Mouse (Mus musculus): ENCODE measurements around the gene Foxk1.

The Foxk1 gene

DNA sequence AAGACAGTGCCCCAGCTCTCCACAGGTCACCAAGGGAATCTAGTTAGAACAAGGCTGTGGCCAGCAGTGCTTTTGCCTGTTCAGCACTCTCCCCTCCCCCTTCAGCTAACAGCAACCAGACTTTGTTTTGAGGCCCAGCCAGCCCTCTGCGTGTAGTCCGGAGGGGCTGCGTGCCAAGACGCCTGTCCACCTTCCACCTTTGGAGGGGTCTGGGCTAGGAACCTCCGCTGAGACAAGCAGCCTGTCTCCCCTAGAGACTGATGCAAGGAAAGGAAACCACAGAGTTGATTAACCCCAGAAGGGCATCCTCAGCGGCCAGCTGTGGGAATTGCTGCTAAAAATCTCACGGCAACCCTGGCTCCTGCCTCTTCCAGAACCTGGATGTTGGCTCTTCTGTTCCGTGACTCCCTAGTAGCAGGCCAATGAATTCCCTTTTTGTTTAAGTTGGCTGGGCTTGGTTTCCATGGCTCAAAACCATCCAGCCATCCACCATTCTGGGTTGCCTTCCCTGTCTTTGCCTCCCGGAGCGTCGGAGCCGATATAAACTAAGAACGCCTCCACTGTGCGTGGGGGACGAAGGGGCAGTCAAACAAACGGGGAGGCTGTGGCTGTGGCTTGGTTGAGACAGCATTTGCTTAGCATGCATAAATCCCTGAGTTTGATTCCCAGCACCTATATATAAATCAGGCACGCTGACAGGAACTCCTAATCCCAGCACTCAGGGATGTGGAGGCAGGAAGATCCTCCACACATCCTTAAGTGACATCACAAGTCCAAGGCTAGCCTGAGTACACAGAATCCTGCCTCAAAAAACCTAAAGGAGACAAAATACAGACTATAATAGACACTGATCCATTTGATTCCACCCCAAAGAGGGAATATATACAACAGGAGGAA lies 14.3 kb upstream of the Foxk1 start:
- no peak for ATAC-seq (ENCODE audit: insufficient number of reproducible peaks, low FRiP score, low TSS enrichment)

DNA sequence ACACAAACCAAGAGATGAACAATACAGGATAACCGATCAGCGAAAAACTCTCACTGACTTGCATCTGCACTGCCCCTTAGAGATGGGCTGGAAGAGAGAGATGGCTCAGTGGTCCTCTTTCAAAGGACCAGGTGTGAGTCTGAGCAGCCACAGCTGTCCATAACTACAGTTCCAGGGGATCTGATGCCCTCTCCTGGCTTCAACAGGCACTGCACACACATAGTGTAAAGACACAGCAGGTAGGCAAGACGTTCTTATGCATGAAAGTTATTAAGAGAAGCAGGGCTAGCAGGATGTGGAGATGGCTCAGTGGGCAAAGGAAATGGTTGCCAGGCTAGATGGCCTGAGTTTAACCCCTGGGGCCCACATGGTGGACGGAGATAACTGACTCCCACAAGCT lies 13.6 kb upstream of the Foxk1 start:
- ATAC-seq (ENCODE audit: insufficient number of reproducible peaks, low FRiP score, low TSS enrichment), result no peak

DNA sequence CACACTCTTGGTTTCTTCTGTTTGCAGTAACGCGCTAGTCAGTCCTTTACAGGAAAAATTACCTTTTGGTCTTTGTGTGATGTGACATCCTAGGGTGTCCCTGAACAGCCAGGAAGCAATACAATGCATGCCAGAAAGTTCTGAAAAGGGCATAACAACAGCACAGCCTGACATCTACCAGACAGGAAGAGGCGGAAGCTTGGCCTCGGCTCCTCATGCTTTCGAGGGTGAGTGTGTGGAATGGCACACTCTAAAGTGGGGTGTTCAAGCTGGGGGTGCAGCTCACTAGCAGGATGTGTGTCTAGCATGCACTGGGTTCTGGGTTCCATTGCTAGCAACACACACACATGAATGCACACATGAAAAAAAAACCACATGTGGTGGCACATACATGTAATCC lies 9.6 kb upstream of the Foxk1 start:
- ATAC-seq (ENCODE audit: insufficient number of reproducible peaks, low FRiP score, low TSS enrichment), result no peak

DNA sequence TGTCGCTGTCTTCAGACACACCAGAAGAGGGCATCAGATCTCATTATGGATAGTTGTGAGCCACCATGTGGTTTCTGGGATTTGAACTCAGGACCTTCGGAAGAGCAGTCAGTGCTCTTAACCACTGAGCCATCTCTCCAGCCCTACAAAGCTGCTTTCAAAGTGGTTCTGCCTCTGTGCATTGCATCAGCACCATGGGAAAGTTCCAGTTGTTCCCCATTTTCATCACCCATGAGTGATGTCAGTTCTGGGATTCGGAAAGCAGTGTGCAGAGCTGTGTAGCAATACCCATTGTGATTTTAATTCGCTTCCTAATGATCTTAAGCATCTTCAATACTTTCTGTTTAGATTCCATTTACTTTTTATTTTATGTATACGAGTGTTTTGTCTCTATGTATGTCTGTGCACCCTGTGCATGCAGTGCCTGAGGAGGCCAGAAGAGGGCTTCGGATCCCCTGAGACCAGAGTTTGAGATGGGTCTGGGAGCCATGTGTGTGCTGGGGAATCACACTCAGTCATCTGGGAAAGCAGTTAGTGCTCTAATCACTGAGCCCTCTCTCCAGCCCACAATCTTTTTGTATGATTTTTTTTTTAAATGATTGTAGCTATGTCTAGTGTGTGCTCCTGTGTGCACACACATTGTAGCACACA lies 6.6 kb upstream of the Foxk1 start:
- no peak for ATAC-seq (ENCODE audit: insufficient number of reproducible peaks, low FRiP score, low TSS enrichment)

DNA sequence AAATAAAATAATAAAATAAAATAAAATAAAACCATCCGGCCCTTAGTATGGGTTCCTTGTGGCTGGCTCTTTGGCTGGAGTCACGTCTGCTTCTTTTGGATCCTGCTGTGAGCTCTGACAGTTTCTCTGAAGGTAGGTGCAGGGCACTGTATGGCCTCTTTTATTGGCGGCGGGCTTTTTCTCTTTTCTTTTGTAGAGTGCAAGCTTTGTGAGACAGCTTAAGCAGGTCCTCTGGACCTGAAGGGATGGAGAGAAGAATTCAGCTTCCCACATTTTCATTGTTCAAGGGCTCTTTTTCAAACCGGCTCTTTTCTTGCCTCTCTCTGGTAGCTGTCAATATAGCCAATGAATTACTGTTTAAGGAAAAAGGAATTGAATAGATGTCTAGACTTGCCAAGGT lies 5.4 kb upstream of the Foxk1 start:
- ATAC-seq (ENCODE audit: insufficient number of reproducible peaks, low FRiP score, low TSS enrichment), result no peak

DNA sequence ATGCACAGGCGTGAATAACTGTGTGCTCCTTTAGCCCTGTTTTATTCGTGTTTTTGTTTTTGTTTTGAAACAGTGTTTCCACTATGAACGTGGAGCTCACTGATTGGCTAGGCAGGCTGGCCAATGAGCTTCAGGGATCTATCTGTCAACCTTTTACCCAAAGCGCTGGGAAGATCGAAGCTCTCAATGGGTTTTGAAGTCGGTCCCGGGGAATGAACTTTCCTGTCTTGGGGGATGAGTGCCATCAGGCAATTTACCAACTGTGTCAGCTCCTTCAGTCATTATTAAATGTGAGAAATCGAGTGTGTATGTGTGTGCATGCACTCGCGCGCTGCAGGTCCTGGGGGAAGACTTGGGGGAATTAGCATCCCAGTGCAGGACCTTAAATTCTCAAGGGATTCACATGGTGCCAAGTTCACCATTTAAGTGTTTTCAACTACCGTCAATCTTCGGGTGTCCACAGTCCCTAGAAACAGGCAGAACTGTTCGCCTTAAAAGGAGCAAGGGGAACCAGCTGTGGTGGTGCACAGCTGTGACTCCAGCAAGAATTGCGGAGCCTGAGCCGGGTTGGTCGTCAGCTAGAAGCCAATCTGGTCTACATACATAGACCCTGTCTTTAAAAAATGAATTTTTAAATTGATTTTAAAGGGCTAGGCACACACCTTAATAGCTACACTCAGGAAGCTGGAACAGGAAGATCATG lies 965 bp upstream of the Foxk1 start:
- no peak for ATAC-seq (ENCODE audit: insufficient number of reproducible peaks, low FRiP score, low TSS enrichment)

DNA sequence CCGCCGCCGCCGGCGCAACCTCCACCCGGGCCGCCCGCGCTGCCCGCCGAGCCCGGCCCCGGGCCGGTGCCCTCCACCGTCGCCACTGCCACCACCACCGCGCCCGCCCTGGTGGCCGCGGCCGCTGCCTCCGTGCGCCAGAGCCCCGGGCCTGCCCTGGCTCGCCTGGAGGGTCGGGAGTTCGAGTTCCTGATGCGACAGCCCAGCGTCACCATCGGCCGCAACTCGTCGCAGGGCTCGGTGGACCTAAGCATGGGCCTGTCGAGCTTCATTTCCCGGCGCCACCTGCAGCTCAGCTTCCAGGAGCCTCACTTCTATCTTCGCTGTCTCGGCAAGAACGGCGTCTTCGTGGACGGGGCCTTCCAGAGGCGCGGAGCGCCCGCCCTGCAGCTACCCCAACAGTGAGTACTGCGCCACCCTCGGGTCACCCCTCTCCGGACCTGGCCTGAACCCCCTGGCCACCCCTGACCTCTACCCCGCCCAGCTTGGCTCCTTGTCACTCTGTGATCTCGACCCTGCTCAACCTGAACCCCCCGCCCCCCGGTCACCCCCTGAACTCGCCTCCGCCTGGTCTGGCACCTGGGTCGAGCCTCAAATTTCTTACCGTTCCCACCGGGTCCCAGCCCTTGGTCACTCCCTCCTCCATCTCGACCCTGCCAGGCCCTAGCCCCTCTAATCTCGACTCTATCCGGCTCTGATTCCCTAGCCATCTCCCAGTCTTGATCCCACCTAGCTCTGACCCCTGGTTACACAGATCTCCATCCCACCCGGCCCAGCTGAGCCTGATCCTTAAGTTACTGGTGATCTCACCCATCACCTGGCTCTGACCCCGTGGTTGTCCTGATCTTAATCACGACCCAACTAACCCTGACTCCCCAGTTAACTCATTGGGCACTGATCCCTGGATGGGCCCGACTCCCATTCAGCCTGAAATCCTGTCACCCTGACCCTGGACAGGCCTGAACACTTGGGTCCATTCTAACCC lies 636 bp downstream of the Foxk1 start:
- ATAC-seq (ENCODE audit: insufficient number of reproducible peaks, low FRiP score, low TSS enrichment), result no peak; the same call in none of the 2 replicates

DNA sequence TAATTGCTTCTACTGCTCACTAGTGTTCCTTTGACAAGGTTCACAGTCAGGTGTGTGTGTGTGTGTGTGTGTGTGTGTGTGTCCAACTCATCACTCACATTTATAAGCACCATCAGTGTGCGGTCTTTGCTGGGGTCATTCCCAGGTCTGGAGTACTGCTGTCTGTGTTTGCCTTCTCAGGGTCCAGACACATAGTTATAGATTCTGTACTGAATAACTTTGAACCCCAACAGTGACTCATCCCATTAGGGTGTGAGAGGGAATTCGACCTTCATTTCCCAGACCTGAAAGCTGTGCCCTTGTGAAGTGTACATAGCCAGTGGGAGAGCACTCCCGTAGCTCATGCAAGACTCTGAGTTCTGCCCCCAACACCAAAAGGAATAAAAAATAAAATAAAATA lies 2.4 kb downstream of the Foxk1 start:
- ATAC-seq (ENCODE audit: insufficient number of reproducible peaks, low FRiP score, low TSS enrichment), result no peak

DNA sequence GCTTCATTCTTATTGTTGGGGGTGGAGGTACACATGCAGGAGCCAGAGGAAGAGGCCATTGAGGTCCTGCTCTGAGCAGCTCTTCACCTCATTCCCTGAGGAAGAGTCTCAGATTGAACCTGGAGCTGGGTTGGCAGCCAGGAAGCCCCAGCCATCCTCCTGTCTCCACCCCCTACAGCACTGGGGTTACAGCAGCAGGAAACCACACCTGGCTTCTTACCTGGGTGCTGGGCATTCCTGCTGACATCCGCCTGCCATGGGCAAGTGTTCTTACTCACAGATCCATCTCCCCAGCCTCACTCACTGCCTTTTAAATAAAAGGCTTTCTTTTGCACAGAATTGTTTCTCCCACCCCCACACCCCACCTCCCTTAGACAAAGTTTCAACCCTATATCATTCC lies 3.0 kb downstream of the Foxk1 start:
- no peak for ATAC-seq (ENCODE audit: insufficient number of reproducible peaks, low FRiP score, low TSS enrichment)

DNA sequence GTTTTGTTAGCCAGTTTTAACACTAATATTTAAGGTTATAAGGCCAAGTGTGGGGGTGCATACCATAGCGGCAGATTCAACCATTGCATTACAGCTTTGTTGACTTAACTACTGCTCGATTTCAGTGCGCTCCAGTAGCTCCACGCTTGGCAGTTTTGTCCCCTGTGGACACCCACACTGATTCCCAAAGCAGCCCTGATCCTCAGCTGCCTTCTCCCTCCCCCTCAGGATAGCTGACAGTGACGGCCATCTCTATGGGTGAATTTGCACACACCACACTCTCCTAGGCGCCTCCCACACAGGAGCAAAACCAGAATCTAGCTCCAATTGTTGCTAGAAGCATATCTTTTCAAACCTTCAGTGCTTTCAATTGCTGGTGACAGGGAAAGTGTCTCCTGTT lies 4.1 kb downstream of the Foxk1 start:
- ATAC-seq (ENCODE audit: insufficient number of reproducible peaks, low FRiP score, low TSS enrichment), result no peak

DNA sequence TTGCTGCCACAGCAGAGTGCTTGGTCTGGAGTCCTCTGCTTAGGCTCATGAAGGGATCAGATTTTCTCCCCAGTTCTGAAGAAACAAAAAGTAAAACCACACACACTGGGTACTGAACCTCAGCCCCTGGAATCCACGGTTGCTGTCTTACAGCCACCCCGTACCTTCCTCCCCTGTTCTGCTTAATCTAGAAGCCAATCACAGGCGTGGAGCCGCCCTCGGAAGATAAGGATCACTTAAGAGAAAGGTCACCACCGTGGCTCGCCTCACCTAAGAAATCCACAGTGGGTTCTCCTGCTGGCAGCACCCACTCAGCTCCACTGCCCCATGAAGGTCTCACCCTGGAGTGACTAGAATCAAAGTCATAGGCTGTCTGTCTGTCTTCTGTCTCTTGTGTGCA lies 5.1 kb downstream of the Foxk1 start:
- no peak for ATAC-seq (ENCODE audit: insufficient number of reproducible peaks, low FRiP score, low TSS enrichment)

DNA sequence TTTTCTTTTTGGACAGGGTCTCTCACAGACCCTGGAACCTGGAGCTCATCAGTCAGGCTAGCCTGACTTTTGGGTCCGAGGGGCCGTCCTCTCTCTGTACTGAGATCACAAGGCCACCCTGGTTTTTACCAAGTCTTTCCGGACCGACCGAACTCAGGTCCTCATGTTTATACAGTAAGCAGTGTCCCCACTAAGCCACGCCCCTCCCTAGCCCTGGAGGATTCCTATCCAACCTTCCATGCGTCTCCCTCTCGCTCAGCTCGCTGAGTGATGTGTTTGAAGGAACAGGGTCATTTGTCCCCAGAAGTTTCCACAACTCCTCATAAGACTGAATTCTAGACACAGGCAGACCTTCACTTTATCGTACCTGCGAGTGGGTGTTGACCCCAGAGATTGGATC lies 5.6 kb downstream of the Foxk1 start:
- ATAC-seq (ENCODE audit: insufficient number of reproducible peaks, low FRiP score, low TSS enrichment), result no peak

DNA sequence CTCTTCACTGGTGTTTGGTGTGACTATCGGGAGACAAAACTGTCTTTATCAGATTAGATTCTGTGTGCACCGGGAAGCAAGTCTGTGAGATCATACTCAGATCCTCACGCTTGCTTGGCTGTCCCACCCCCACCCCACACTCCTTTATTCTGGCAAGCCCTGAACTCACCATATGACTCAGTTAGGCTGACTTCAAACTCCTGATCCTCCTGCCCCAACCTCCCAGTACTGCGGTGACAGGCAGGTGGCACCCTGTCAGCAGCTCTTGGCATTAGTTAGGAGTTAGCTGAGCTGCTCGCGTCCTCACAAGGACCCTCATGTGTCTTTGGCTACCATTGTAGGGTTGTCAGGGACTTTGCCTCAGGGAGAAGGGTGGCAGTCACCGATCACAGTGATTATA lies 6.1 kb downstream of the Foxk1 start:
- no peak for ATAC-seq (ENCODE audit: insufficient number of reproducible peaks, low FRiP score, low TSS enrichment)

DNA sequence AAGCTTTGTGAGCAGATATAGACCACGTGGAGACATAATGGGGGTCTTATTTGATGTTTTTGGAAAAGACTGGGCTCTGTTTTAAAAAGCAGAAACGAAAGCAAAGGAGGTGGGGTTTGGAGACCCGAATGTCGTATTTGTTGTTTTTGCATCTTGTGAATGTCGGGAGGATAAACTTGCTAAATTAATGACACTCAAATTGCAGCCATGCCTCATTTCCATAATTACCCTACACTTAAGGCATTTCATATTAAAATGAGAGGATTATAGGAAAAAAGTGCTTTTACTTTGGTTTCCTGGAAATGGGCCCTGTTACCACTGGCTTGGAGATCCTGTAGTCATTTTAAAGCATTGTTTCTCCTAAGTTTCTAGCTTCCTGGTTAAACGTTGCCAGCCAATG lies 7.9 kb downstream of the Foxk1 start:
- no peak for ATAC-seq (ENCODE audit: insufficient number of reproducible peaks, low FRiP score, low TSS enrichment)

DNA sequence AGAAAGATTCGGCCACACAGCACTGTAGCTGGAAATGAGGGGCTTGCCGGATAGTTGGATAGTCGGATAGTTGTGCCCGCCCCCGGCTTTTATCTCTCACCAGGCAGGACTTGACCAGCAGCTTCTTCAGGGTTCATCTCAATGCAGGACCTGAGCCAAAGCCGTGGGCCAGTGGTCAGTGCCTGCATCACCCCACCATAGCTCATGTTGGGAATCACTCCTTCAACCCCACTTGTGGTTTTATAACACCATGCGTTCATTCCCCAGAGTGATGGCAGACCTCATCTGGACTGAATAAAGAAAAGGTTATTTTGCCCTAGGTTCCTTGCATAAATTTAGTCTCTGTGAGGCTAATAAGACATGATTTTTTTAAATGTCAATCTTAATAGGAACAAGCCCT lies 9.1 kb downstream of the Foxk1 start:
- ATAC-seq (ENCODE audit: insufficient number of reproducible peaks, low FRiP score, low TSS enrichment), result no peak

DNA sequence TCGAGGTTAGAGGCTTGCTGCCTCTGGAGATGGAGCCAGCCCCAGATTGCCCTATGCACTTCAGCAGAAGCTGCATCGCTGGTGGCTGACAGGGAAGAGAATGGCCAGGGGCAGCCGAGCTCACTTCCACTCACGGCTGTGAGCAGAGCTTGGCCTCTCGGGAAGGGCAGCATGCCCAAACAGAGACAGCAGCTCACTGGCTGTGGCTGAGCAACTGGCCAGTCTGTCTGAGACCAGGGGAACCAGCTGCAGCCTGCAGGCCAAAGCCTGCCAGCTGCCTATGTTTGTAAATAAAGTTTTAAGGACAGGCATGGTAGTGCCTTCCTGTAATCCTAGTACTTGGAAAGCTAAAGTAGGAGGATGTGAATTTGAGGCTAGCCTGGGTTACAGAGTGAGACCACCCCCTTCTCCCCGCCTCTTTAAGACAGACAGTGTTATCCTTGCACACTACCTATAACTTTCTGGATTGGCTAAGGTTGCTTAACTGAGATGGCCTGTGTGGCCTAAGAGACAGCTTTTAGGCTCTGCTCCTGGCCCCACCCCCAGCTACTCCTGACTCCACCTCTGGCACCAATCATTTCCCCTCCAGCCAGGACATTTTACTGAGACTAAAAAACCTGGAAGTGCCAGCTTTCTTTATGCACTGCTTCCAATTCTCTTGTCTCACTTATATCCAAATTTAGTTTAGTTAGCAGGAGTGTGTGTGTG lies 11.5 kb downstream of the Foxk1 start:
- ATAC-seq (ENCODE audit: insufficient number of reproducible peaks, low FRiP score, low TSS enrichment), result no peak

DNA sequence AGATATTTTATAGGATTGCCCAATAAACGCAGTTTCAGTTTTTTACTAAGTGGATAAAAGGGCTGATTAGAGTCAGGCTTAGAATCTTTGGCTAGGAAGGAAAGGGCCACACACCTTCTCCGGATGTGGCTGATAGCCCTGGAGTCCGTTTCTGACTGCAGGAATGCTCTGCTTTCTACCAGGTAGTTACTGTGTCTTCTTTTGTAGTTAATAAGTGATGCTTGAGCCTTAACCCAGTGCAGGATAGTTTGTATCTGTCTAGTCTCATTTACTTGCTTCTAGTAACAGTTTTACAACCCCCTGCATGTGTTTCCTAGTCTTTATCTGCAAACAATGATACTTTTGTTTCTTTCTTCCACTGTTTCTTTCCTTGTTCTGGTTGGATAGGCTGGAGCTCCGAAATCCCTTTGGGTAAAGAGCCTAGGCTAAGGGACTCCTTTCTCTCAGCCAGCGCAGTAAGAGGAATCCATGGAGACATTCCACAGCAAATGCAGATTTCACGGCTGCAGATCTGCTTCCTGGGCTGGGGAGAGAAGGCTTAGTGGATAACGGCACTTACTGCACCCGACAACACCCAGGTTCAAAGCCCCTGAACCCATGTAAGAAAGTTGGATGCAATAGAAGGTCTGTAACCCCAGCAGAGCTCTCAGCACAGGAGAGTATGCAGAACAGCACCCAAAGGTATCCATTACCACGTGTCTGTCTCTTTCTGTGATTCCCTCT lies 12.6 kb downstream of the Foxk1 start:
- no peak for ATAC-seq (ENCODE audit: insufficient number of reproducible peaks, low FRiP score, low TSS enrichment)

DNA sequence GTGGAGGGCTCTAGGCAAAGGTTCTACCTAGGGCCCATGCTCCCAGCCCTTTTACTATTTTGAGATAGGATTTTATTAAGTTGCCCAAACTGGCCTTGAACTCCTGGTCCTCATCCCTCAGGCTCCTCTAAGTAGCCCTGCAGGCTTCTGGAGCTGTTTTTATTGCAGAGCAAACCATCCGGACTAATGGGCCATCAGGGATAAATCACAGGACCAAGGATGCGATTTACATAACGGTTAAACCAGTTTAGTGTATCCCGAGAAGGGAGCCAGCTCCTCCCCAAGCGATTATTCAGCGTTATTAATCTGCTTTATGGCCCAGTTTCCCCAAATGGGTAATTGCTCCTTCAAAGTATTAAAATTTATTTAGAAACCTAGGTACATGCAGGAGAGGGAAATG lies 14.1 kb downstream of the Foxk1 start:
- no peak for ATAC-seq (ENCODE audit: insufficient number of reproducible peaks, low FRiP score, low TSS enrichment)
